Mouse (Mus musculus): ENCODE measurements around the gene Pla2g2d. TPM values are rescaled to one million over a fixed set of nuclear protein-coding genes. Genes with fewer than 3 reads are reported as not detected.

Pla2g2d gene
- polyA plus RNA-seq, 1 experiment from 2014 or later: 0.21 TPM

Other genes starting within 250 kb of the Pla2g2d start
- 0.08 and 0.12 TPM in 2 replicates for gene Vwa5b1, start 139.9 kb upstream of the Pla2g2d start, polyA plus RNA-seq (2015; fragmentation: Nextera tagmentation; extraction: Ambion mirVana)
- gene Pla2g2c, start 50.9 kb upstream of the Pla2g2d start, polyA plus RNA-seq (2015; fragmentation: Nextera tagmentation; extraction: Ambion mirVana): 0.33 and 0.45 TPM in 2 replicates
- 1.0 and 1.8 TPM in 2 replicates for gene Ubxn10, start 38.6 kb upstream of the Pla2g2d start, polyA plus RNA-seq (2015; fragmentation: Nextera tagmentation; extraction: Ambion mirVana)
- gene Pla2g2f, start 18.1 kb upstream of the Pla2g2d start, polyA plus RNA-seq (2015; fragmentation: Nextera tagmentation; extraction: Ambion mirVana): 0.19 and 0.93 TPM in 2 replicates
- 0.38 and 0.55 TPM in 2 replicates for gene Pla2g5, start 87.7 kb downstream of the Pla2g2d start, polyA plus RNA-seq (2015; fragmentation: Nextera tagmentation; extraction: Ambion mirVana)
- not detected in 2 replicates for gene Gm13030, start 98.2 kb downstream of the Pla2g2d start, polyA plus RNA-seq (2015; fragmentation: Nextera tagmentation; extraction: Ambion mirVana)
- gene Pla2g2e, start 102.2 kb downstream of the Pla2g2d start, polyA plus RNA-seq (2015; fragmentation: Nextera tagmentation; extraction: Ambion mirVana): 0.30 and 0.48 TPM in 2 replicates
- 2.5 and 3.5 TPM in 2 replicates for gene Otud3, start 138.2 kb downstream of the Pla2g2d start, polyA plus RNA-seq (2015; fragmentation: Nextera tagmentation; extraction: Ambion mirVana)
- gene Rnf186, start 191.4 kb downstream of the Pla2g2d start, polyA plus RNA-seq (2015; fragmentation: Nextera tagmentation; extraction: Ambion mirVana): 6.3 and 8.2 TPM in 2 replicates
- 5.6 and 6.1 TPM in 2 replicates for gene Tmco4, start 197.2 kb downstream of the Pla2g2d start, polyA plus RNA-seq (2015; fragmentation: Nextera tagmentation; extraction: Ambion mirVana)

Measured in kidney, embryonic 15.5 days (tissue).